Mouse (Mus musculus) liver, adult 10 weeks (tissue): ENCODE data around the gene Mtf2. TPM values are rescaled to one million over a fixed set of nuclear protein-coding genes. Genes with fewer than 3 reads are reported as not detected.

Experiments
- polyA plus RNA-seq: library from polyadenylated mRNA; stranded (reverse); fragments of 350-450 nt; fragmentation: Illumina TruSeq; extraction: RNeasy Lipid Tissue Mini Kit (QIAGEN cat#74804); gene quantifications from one replicate; pipeline ENCODE4 v1.2.3, GENCODE M21; 2014; ENCODE audit warnings: low read depth, low replicate concordance

Gene Mtf2
- 14.3 TPM for polyA plus RNA-seq

DNA sequence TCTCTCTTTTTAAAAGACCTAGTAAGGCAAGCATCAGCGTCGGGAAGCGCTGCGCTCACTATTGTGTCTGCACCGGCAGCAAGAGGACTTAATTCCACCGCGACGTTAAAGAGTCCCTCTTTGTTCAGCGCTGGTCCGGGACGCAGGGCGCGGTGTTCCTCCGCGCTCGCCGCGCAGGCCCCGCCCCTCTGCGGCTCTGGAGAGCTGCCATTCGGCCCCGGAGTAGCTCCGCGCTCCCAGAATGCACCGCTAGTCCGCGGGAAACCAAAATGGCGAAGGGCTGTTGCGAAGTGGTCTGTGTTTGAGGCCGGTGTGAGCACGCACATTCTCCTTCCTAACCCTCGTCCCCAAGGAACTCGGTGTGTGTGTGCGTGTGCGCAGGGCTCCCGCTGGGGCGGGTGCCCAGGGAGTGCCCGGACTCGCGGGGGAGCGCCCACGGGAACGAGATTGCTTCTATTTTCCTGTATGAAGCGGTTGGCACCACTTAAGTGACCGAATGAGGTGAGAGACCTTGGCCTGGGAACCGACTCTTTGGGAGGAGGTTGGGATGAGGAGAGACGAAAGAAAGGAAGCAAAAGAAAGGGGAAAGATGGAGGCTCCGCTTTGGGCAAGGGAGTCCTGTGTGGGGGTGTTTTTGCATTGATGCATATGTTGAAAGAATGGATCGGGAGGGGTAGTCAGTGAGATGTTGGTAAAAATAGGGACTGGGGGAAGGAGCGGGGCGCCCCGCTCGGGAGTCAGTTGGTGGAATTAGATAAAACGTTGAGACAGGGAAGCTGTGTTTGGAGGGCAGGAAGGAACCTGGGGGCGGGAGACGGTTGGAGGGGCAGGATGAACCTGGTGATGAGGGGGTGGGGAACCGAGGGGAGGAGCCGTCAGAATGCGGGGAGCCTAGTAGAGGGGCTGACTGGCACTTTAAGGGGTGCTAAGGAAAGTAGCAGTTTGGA, at the start of gene Mtf2:
Gene Mtf2, plus strand, starts transcription at position 210 of the 947 bp plus-strand sequence.

DNA sequence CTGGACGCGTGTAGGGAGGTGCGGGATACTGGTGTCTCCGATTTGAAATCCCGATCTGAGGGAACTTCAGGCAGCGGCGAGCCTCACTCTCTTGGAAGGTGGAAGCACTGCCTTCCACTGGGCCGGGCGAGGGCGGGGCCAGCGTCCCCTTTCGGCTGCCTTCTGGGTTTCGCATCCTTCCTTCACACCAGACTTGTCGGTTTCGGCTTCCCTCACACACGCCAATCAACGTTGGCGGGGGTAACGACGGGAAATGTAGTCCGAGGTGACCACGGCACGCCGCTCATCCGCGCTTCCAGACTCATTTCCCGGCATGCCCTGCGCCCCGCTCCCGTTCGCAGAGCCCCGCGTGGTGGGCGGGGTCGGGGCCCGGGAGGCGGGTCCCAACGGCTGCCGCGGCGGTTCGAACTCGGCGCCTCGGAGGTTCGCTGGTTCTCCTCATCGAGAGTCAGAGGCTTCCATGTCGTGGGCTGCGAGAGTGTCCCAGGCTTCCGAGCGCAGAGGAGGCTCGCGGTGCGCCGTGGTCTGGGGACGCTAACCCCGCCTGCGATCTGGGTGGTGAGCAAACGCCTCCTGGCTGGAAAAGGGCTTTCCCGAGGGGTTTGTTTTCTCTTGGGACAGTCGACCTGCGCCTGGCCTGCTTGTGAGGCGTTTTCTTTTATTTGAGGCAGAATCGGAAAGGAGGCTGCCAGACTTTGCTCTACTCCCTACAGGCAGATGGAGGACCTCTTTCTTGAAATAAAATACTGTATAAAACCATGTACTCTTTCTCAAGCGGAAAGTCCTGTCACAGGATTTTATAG, 67.2 kb downstream of the Mtf2 start, which contains the start of the genes Tmed5 and Ccdc18:
Gene Tmed5, minus strand, starts transcription at position 180 of the 803 bp plus-strand sequence.
Gene Ccdc18, plus strand, starts transcription at position 435 of the 803 bp plus-strand sequence.

Other genes with a start within 250 kb of the Mtf2 start
- not detected for gene Ube2d2b, start 235.6 kb upstream of the Mtf2 start, polyA plus RNA-seq
- gene Evi5, start 190.6 kb upstream of the Mtf2 start, polyA plus RNA-seq = 140 TPM
- 235 TPM for gene Rpl5, start 165.2 kb upstream of the Mtf2 start, polyA plus RNA-seq
- gene Fam69a, start 78.6 kb upstream of the Mtf2 start, polyA plus RNA-seq = 30.3 TPM
- gene Tmed5, start 66.9 kb downstream of the Mtf2 start, polyA plus RNA-seq = 148 TPM
- 0.19 TPM for gene Ccdc18, start 67.2 kb downstream of the Mtf2 start, polyA plus RNA-seq
- gene Dr1, start 203.2 kb downstream of the Mtf2 start, polyA plus RNA-seq = 44.4 TPM
- 10.3 TPM for gene Pigg, start 246.9 kb downstream of the Mtf2 start, polyA plus RNA-seq